Mouse (Mus musculus) C2C12 (cell line): ENCODE data around the gene Hoxb8.

Experiments
- CEBPB ChIP-seq: IDR thresholded peaks from one replicate; pipeline ENCODE4 v1.6.1; 2011; ENCODE audit warnings: low read depth, mild to moderate bottlenecking, control low read depth, moderate library complexity
- CTCF ChIP-seq: IDR thresholded peaks from one replicate; pipeline ENCODE4 v1.5.1; 2011; ENCODE audit not compliant: control insufficient read depth, insufficient read depth, insufficient read length
- FOSL1 ChIP-seq: IDR thresholded peaks from one replicate; pipeline ENCODE4 v1.8.0; 2011; ENCODE audit warnings: mild to moderate bottlenecking, low read length; ENCODE audit not compliant: poor library complexity, insufficient read depth, severe bottlenecking
- MAX ChIP-seq: IDR thresholded peaks from one replicate; pipeline ENCODE4 v1.6.1; 2011; ENCODE audit warnings: mild to moderate bottlenecking, control low read depth
- MYOD1 ChIP-seq: IDR thresholded peaks from one replicate; pipeline ENCODE4 v1.6.1; 2011; ENCODE audit warnings: low read depth; ENCODE audit not compliant: control insufficient read depth, insufficient read length
- MYOG ChIP-seq: IDR thresholded peaks from one replicate; pipeline ENCODE4 v1.6.1; 2011; ENCODE audit not compliant: control insufficient read depth, insufficient read length; ENCODE audit errors: extremely low read depth
- USF1 ChIP-seq: IDR thresholded peaks from one replicate; pipeline ENCODE4 v1.6.1; 2011; ENCODE audit warnings: low read depth, mild to moderate bottlenecking, control low read depth, moderate library complexity

GRCm38 (mm10) chr11:96332618-96333032, 50.9 kb downstream of the Hoxb8 start:
- TF ChIP-seq CEBPB (no peak), CTCF (no peak), MAX (no peak), MYOG (no peak), USF1 (no peak), FOSL1 (no peak), MYOD1 (no peak)
